Mouse (Mus musculus) midbrain, embryonic 12.5 days (tissue): Measurements from ENCODE around the gene Hpcal4. TPM values are rescaled to one million over a fixed set of nuclear protein-coding genes. Genes with fewer than 3 reads are reported as not detected.
A peak's percentile ranks its signal among the peaks of the same experiment; 100 is the strongest.

Source experiments
- ATAC-seq: fragments of 200-750 bp; cut with Nextera tagmentation; 2 replicates; pipeline ENCODE4 v1.8.0; 2017; ENCODE audit warnings: low read depth, moderate TSS enrichment, moderate library complexity; ENCODE audit not compliant: low FRiP score
- H3K27ac ChIP-seq: fragments of 300-500 bp; sonication (generic); replicated peaks from 2 replicates; pipeline ENCODE4 v1.5.1; 2016; ENCODE audit warnings: mild to moderate bottlenecking
- H3K27me3 ChIP-seq: fragments of 300-500 bp; sonication (generic); 2 replicates; pipeline ENCODE4 v1.6.1; 2016; ENCODE audit warnings: mild to moderate bottlenecking
- H3K36me3 ChIP-seq: fragments of 300-500 bp; sonication (generic); 2 replicates; pipeline ENCODE4 v1.6.1; 2016
- H3K4me1 ChIP-seq: fragments of 300-500 bp; sonication (generic); 2 replicates; pipeline ENCODE4 v1.6.1; 2016
- H3K4me2 ChIP-seq: fragments of 300-500 bp; sonication (generic); replicated peaks from 2 replicates; pipeline ENCODE4 v1.6.1; 2016; ENCODE audit warnings: mild to moderate bottlenecking, moderate library complexity
- H3K4me3 ChIP-seq: fragments of 300-500 bp; sonication (generic); 2 replicates; pipeline ENCODE4 v1.5.1; 2016; ENCODE audit warnings: mild to moderate bottlenecking
- H3K9ac ChIP-seq: fragments of 300-500 bp; sonication (generic); replicated peaks from 2 replicates; pipeline ENCODE4 v1.6.1; 2016; ENCODE audit warnings: mild to moderate bottlenecking, moderate library complexity
- H3K9me3 ChIP-seq: fragments of 300-500 bp; sonication (generic); 2 replicates; pipeline ENCODE4 v1.6.1; 2016; ENCODE audit warnings: mild to moderate bottlenecking
- WGBS: fragments of 180-500 bp; shearing (Covaris S2); methylation state at CpG from one replicate; pipeline ENCODE4 v1.1.7; 2016; 5-methylcytosine and 5-hydroxymethylcytosine counted together
- polyA plus RNA-seq: library from polyadenylated mRNA; unstranded; fragments of >200 nt; fragmentation: Nextera tagmentation; extraction: Ambion mirVana; gene quantifications from 2 replicates; pipeline ENCODE4 v1.2.1, GENCODE M21; 2016

Gene Hpcal4
- polyA plus RNA-seq, 1 experiment from 2014 or later, result 3.5 TPM

DNA sequence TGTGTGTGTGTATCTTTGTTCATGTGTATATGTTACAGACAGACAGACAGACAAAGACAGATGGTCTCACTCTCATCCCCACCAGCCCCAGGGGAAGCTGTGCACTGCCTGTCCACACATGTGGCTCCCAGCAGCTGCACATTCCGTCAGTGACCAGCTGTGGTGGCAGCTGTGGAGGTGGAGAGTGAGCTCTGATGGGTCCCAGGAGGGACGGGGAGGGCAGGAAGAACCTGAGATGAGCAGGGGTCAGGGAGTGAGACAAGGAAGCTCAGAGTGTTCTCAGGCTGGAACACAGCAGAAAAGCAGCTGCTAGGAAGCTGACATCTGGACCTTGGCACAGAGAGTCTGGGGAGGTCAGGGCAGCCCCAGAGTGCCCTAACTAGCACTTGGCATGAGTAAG, 45.2 kb downstream of the Hpcal4 start:
- no peak for ATAC-seq
- no peaks in the 10 kb centered on the region for H3K36me3 ChIP-seq
- H3K9ac ChIP-seq, result no peak overlapping the region
- WGBS, result 42% methylated on average over 2 of the region's 2 CpGs
- no peak overlapping the region for H3K4me3 ChIP-seq
- H3K4me2 ChIP-seq, result no peak overlapping the region
- no peaks in the 10 kb centered on the region for H3K9me3 ChIP-seq
- no peak overlapping the region for H3K27ac ChIP-seq
- peaks cover 2% of the 10 kb centered on the region for H3K4me1 ChIP-seq
- peaks cover 24% of the 10 kb centered on the region for H3K27me3 ChIP-seq

DNA sequence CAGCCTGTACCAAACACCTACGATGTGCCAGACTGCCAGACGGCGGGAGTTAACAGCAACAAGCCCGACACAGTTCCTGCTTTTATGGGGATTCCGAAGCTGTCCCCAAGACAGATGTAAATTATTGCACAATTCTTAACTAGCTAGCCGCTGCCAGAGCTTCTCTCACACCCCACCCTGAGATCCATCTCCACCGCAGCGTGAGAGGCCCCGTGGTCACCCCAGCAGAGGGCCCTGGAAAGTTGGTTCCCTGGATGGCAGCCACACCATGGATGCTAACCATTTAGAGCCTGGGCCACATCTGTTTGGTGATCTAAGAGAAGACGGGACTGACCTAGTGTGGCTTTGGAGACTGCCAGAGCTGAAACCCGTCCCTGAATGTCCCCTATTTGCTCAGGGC, 46.1 kb downstream of the Hpcal4 start:
- Histone ChIP-seq H3K4me2 (no peak overlapping the region), H3K4me3 (no peak overlapping the region), H3K27ac (no peak overlapping the region), H3K27me3 (peaks cover 33% of the 10 kb centered on the region), H3K36me3 (no peaks in the 10 kb centered on the region), H3K4me1 (peaks cover 10% of the 10 kb centered on the region), H3K9me3 (no peaks in the 10 kb centered on the region), H3K9ac (no peak overlapping the region)
- 85% methylated on average over 11 of the region's 11 CpGs for WGBS
- no peak for ATAC-seq

DNA sequence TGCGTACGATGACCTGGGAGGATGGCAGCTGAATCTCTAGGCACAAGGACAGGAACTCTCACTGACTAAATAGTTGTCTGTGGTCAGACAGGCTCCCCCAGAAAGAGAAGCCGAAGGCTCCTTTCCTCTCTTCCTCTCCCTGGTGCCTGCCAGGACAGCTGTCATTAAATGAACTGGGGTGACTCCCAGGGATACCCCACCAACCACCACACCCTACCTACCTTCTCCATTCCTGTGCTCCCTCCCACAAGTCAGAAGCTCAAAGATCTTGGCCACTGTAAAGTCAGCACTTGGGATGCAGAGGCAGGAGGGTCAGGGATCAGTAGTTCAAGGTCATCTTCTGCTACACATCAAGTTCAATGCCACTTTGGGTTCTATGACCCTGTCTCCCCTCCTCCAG, 49.8 kb downstream of the Hpcal4 start:
- Histone ChIP-seq H3K36me3 (no peaks in the 10 kb centered on the region), H3K4me1 (peaks cover 13% of the 10 kb centered on the region), H3K27ac (no peak overlapping the region), H3K4me2 (no peak overlapping the region), H3K9ac (no peak overlapping the region), H3K9me3 (no peaks in the 10 kb centered on the region; the same call in 1 of the 2 replicates), H3K27me3 (peaks cover 66% of the 10 kb centered on the region), H3K4me3 (no peak overlapping the region)
- WGBS, result 73% methylated on average over 3 of the region's 3 CpGs
- no peak for ATAC-seq

DNA sequence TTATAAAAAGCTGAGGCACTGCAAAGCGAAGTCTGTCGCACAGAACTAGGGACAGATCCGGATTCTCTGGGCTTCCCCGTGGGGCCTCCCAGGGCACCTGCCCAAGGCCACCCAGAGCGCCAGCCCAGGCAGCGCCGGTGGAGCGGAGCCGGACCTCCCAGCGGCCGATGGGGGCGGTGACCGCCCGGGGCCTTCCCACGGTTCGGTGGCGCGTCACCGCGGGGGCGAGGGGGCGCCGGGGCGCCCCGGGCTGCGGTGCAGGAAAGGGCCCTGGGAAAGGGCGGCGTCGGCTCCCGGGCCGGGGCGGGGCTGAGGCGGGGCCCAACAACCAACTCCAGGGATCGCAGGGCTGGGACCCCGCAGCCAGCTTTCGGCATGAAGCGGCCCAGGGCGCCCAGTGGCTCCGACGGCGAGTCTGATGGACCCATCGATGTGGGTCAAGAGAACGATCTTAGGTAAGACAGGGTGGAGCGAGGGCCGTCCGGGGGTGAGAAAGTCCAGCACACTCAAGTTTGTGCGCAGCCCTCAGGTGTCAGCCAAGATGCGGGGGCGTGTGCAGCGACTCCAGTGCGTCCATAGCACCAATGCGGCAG, 50.6 kb downstream of the Hpcal4 start, which contains the start of gene Heyl:
Heyl (plus strand) TSS at position 65 of the 593 bp plus-strand sequence.
- no peaks in the 10 kb centered on the region for H3K36me3 ChIP-seq
- 3% methylated on average over 48 of the region's 52 CpGs for WGBS
- no peak within 1 kb of the TSS for H3K27ac ChIP-seq
- H3K4me1 ChIP-seq, result peaks cover 15% of the 10 kb centered on the region
- peak within 1 kb of the TSS; percentile 84 for H3K4me2 ChIP-seq
- H3K9ac ChIP-seq, result peak within 1 kb of the TSS; percentile 50
- peaks cover 74% of the 10 kb centered on the region for H3K27me3 ChIP-seq
- no peaks in the 10 kb centered on the region; the same call in 1 of the 2 replicates for H3K9me3 ChIP-seq
- peak within 1 kb of the TSS; percentile 48 for H3K4me3 ChIP-seq
- peak; percentile 58 for ATAC-seq

DNA sequence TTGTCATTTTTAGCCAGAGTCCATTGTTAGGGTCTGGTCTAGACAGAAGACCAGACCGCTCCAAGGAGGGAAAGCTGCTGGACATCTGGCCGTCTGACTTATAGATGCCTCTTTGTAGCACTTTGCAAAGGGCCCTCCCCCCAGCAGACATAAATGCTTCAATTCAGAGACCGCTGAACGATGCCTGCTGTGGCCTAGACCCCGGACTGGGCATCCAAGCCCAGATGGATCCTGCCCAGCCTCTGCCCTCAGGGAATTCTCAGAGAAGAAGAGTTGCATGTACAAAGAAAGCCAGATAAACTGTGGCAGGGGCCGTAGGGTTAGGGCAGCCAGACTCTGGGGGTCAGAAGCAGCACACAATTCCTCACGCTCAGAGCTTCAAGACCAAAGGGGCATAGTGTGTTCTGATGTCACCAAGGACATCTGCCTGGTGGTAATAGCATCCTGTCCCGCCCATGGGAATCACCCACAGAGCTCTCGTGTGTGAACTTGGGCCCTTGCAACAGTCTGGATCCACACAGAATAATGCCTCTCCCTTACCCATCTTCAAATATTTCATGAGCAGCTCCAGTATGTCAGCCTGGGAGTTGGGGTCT, 52.9 kb downstream of the Hpcal4 start:
- 71% methylated on average over 9 of the region's 9 CpGs for WGBS
- no peaks in the 10 kb centered on the region for H3K36me3 ChIP-seq
- H3K4me3 ChIP-seq, result no peak overlapping the region
- H3K27ac ChIP-seq, result no peak overlapping the region
- H3K9ac ChIP-seq, result no peak overlapping the region
- no peak for ATAC-seq
- H3K4me1 ChIP-seq, result peaks cover 26% of the 10 kb centered on the region
- peaks cover 88% of the 10 kb centered on the region for H3K27me3 ChIP-seq
- H3K4me2 ChIP-seq, result no peak overlapping the region
- no peaks in the 10 kb centered on the region; the same call in 1 of the 2 replicates for H3K9me3 ChIP-seq

DNA sequence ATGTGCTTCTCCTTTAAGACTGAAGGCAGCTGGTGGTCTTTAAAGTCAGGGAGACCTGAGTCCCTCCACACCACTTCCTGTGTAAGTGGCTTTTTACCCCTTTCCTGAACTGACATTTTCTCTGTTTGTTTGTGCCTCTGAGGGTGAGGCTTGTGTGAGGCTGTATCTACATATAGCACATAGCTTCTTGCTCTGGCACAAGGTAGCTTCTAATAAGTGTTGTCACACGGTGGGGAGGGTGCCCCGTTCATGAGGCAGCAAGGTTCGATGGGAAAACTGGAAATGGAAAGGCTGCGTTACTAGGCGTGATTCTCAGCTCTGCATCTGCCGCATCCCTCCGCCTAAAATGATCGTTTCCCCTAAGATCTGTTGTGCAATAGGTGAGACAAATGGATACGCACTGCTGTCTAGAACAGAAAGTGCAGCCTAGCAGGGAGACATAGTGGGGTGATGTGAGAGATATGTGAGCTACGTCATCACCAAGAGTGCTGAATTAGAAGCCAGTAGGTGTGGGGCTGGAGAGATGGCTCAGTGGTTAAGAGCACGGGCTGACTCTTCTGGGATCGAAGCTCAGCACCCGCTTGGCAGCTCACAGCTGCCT, 53.5 kb downstream of the Hpcal4 start:
- no peak overlapping the region for H3K4me2 ChIP-seq
- WGBS, result 91% methylated on average over 13 of the region's 13 CpGs
- no peak overlapping the region for H3K4me3 ChIP-seq
- H3K27me3 ChIP-seq, result peaks cover 92% of the 10 kb centered on the region
- no peak overlapping the region for H3K9ac ChIP-seq
- H3K27ac ChIP-seq, result no peak overlapping the region
- no peak for ATAC-seq
- peaks cover 26% of the 10 kb centered on the region for H3K4me1 ChIP-seq
- no peaks in the 10 kb centered on the region for H3K36me3 ChIP-seq
- H3K9me3 ChIP-seq, result no peaks in the 10 kb centered on the region; the same call in 1 of the 2 replicates

DNA sequence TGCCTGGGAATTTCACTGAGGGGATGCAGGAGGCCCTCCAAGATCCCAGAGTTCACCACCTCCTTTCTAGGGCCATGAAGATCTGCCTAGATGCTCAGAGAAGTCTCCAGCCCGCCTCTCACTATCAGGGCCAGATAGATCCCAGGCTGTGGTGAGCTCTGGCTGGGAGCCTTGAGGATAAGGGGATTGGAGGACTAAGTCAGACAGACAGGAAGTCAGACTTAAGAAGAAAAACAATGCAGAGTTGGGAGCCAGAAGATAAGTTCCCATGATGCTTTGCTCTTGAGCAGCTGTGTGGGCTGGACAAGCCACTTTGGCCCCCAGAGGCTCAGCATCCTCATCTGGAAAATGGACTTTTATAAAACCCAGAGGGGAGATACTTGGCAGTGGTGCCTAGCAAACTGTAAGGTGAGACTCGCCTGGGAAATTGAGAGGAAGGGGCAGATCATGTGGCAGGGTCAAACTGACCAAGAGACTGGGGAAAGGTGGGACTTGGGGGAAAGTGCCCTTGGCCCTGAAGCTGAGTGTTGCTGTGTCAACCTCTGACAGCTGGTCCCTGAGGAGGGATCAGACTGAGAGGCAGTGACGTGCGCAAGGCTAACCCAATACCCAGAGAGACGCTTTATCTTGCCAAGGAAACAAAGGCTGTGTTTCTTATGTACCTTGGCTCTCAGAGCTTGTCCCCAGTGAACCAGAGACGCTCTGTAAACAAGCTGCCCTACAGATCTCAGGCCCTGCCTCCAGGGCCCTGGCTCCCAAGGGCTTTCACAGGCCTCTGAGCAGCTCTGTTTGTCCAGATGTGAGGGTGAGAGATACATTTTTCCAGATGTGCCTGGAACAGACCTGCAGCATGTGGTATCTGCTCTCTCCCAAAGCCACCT, 54.6 kb downstream of the Hpcal4 start:
- H3K27me3 ChIP-seq, result peaks cover 84% of the 10 kb centered on the region
- no peaks in the 10 kb centered on the region for H3K36me3 ChIP-seq
- H3K4me2 ChIP-seq, result no peak overlapping the region
- no peaks in the 10 kb centered on the region; the same call in 1 of the 2 replicates for H3K9me3 ChIP-seq
- no peak overlapping the region for H3K9ac ChIP-seq
- WGBS, result 60% methylated on average over 6 of the region's 6 CpGs
- peaks cover 26% of the 10 kb centered on the region for H3K4me1 ChIP-seq
- no peak overlapping the region for H3K4me3 ChIP-seq
- no peak for ATAC-seq
- H3K27ac ChIP-seq, result no peak overlapping the region

DNA sequence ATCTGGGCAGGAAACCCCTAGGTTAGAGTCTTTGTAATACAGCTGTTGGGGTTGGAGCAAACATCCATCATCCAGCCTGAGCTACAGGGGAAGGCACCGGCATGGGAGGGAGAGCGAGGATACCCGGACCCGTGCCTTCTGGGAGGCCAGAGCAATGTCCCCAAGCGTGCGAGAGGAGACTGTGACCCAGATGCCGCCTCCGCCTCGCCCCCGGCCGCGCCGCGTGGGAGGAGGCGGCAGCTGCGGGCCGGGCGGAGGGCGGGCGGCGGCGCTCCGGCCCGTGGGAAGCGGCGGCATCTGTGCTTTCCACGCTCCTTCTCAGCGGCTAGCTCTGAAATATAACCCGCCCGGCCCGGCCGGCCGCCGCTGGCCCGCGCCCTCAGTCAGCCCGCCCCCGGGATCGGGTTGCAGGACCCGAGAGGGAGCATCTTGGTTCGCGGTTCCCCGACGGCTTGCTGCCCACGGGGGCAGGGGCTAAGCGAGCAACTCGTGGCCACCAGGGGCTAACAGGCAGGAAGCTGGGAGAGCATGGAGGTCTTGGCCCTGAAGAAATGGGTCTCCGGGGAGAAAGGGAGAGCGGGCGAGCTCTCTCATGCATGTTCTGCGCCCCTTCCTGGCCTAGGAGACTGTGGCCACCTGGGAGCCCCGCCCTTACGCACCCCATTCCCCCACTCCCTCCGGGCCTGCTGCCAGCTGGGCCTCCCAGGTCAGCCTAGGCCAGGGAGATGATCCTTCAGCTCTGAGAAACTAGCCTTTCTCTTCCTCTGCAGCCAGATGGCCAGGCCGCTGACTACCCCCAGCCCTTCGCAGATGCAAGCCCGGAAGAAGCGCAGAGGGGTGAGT, 56.6 kb downstream of the Hpcal4 start:
- Histone ChIP-seq H3K4me1 (peaks cover 19% of the 10 kb centered on the region), H3K36me3 (no peaks in the 10 kb centered on the region), H3K4me2 (peak overlapping the region; percentile 57), H3K9me3 (no peaks in the 10 kb centered on the region; the same call in 1 of the 2 replicates), H3K4me3 (peak overlapping the region; percentile 38), H3K9ac (0 out of 2 replicates have a peak overlapping the region, but pooled peaks have one; percentile 12), H3K27me3 (peaks cover 65% of the 10 kb centered on the region), H3K27ac (no peak overlapping the region)
- ATAC-seq, result peak; percentile 58
- 5% methylated on average over 58 of the region's 58 CpGs for WGBS

Other genes with a start within 250 kb of the Hpcal4 start
- gene Mfsd2a, start 222.0 kb upstream of the Hpcal4 start, polyA plus RNA-seq, result 25.7 TPM in 2 replicates
- 130 and 140 TPM in 2 replicates for gene Mycl, start 187.6 kb upstream of the Hpcal4 start, polyA plus RNA-seq
- 29.3 and 30.0 TPM in 2 replicates for gene Trit1, start 166.6 kb upstream of the Hpcal4 start, polyA plus RNA-seq
- gene Bmp8b, start 78.1 kb upstream of the Hpcal4 start, polyA plus RNA-seq, result 0.10 and 0.13 TPM in 2 replicates
- gene Oxct2b, start 67.0 kb upstream of the Hpcal4 start, polyA plus RNA-seq, result not detected in 2 replicates
- 91.9 and 99.0 TPM in 2 replicates for gene Ppie, start 43.3 kb upstream of the Hpcal4 start, polyA plus RNA-seq
- not detected in 2 replicates for gene Nt5c1a, start 18.3 kb downstream of the Hpcal4 start, polyA plus RNA-seq
- gene Heyl, start 50.3 kb downstream of the Hpcal4 start, polyA plus RNA-seq, result 7.4 and 8.0 TPM in 2 replicates
- gene Pabpc4, start 79.1 kb downstream of the Hpcal4 start, polyA plus RNA-seq, result 30.7 and 35.0 TPM in 2 replicates
- gene Oxct2a, start 140.4 kb downstream of the Hpcal4 start, polyA plus RNA-seq, result not detected in 2 replicates
- 0.12 and 0.19 TPM in 2 replicates for gene Bmp8a, start 160.0 kb downstream of the Hpcal4 start, polyA plus RNA-seq